Mouse (Mus musculus) liver, adult 2 months (tissue): ENCODE data around the gene Scamp1. TPM values are rescaled to one million over a fixed set of nuclear protein-coding genes. Genes with fewer than 3 reads are reported as not detected.

ENCODE experiments used
- DNase-seq: peaks from one replicate; pipeline ENCODE4 v3.0.0-alpha.2; 2011; ENCODE audit warnings: low read depth, low spot score; ENCODE audit errors: extremely low read depth
- H3K27ac ChIP-seq: fragments of 200-500 bp; replicated peaks from 2 replicates; pipeline ENCODE4 v1.5.1; 2012; ENCODE audit warnings: low read depth, mild to moderate bottlenecking, control low read depth, inconsistent platforms, low read length; ENCODE audit not compliant: insufficient read depth
- H3K27me3 ChIP-seq: fragments of 200-500 bp; 2 replicates; pipeline ENCODE4 v1.6.1; 2012; ENCODE audit warnings: mild to moderate bottlenecking, moderate library complexity, low read length, inconsistent platforms; ENCODE audit not compliant: control insufficient read depth, insufficient read depth
- H3K36me3 ChIP-seq: fragments of 200-500 bp; 2 replicates; pipeline ENCODE4 v1.6.1; 2012; ENCODE audit warnings: low read length, inconsistent platforms; ENCODE audit not compliant: control insufficient read depth, insufficient read depth
- H3K4me1 ChIP-seq: fragments of 200-500 bp; 2 replicates; pipeline ENCODE4 v1.6.1; 2011; ENCODE audit warnings: low read length; ENCODE audit not compliant: control insufficient read depth, insufficient read depth
- H3K4me3 ChIP-seq: fragments of 200-500 bp; 2 replicates; pipeline ENCODE4 v1.5.1; 2011; ENCODE audit warnings: low read depth, mild to moderate bottlenecking, control low read depth, low read length, moderate library complexity; ENCODE audit not compliant: insufficient read depth
- H3K79me2 ChIP-seq: fragments of 200-500 bp; 2 replicates; pipeline ENCODE4 v1.6.1; 2012; ENCODE audit warnings: inconsistent platforms, mild to moderate bottlenecking, low read length, moderate library complexity; ENCODE audit not compliant: control insufficient read depth, insufficient read depth
- H3K9ac ChIP-seq: fragments of 200-500 bp; 2 replicates; pipeline ENCODE4 v1.6.1; 2012; ENCODE audit warnings: low read depth, mild to moderate bottlenecking, control low read depth, inconsistent platforms, low read length
- CTCF ChIP-seq: fragments of 200-500 bp; IDR thresholded peaks from 2 replicates; pipeline ENCODE4 v1.5.1; 2011; ENCODE audit warnings: low read depth, low read length, control low read depth
- POLR2A ChIP-seq: fragments of 200-500 bp; IDR thresholded peaks from 2 replicates; pipeline ENCODE4 v1.6.1; 2011; ENCODE audit warnings: low read length, control low read depth; ENCODE audit not compliant: insufficient read depth; ENCODE audit errors: extremely low read depth
- WGBS: fragments of 180-500 bp; shearing (Covaris S2); methylation state at CpG from one replicate; pipeline ENCODE4 v1.1.7; 2018; 5-methylcytosine and 5-hydroxymethylcytosine counted together
- polyA plus RNA-seq: library from polyadenylated mRNA; depleted of rRNA; stranded (reverse); fragments of >200 nt; gene quantifications from 2 replicates; pipeline ENCODE4 v1.2.3, GENCODE M21; 2012
- total RNA-seq: library from RNA; depleted of rRNA; stranded (reverse); fragments of >200 nt; gene quantifications from 2 replicates; pipeline ENCODE4 v1.2.3, GENCODE M21; 2014

Scamp1 gene
- total and polyA plus RNA-seq, 2 experiments = 15.8 to 24.3 TPM

GRCm38 (mm10) chr13:94198616-94199015 is 87.0 kb downstream of the Scamp1 start:
- WGBS = 94% methylated on average over 6 of the region's 6 CpGs
- H3K27me3 ChIP-seq = no peaks in the 10 kb centered on the region
- H3K27ac ChIP-seq = no peak overlapping the region
- no peaks in the 10 kb centered on the region for H3K4me1 ChIP-seq
- H3K36me3 ChIP-seq = peaks cover 13% of the 10 kb centered on the region; the same call in 1 of the 2 replicates
- H3K79me2 ChIP-seq = no peaks in the 10 kb centered on the region
- no peak for TF ChIP-seq POLR2A
- no peak for TF ChIP-seq CTCF
- no peak for DNase-seq
- no peak overlapping the region for H3K9ac ChIP-seq
- H3K4me3 ChIP-seq = no peak overlapping the region

- H3K4me3 ChIP-seq = no peak overlapping the region
- H3K36me3 ChIP-seq = peaks cover 5% of the 10 kb centered on the region; the same call in 1 of the 2 replicates
- H3K9ac ChIP-seq = no peak overlapping the region
- DNase-seq = no peak
- no peak for TF ChIP-seq POLR2A
- TF ChIP-seq CTCF = no peak
- H3K4me1 ChIP-seq = no peaks in the 10 kb centered on the region
- WGBS = 85% methylated on average over 4 of the region's 4 CpGs
- no peaks in the 10 kb centered on the region for H3K79me2 ChIP-seq
- no peaks in the 10 kb centered on the region for H3K27me3 ChIP-seq
- no peak overlapping the region for H3K27ac ChIP-seq
Observed at GRCm38 (mm10) chr13:94193227-94193626, 92.4 kb downstream of the Scamp1 start.

- TF ChIP-seq CTCF (no peak), POLR2A (no peak)
- 96% methylated on average over 1 of the region's 1 CpGs for WGBS
- DNase-seq = no peak
Observed at GRCm38 (mm10) chr13:94190386-94190785, 95.3 kb downstream of the Scamp1 start.

GRCm38 (mm10) chr13:94188200-94189086 is 97.2 kb downstream of the Scamp1 start:
- no peaks in the 10 kb centered on the region for H3K79me2 ChIP-seq
- TF ChIP-seq POLR2A (no peak), CTCF (no peak)
- DNase-seq = no peak
- H3K27me3 ChIP-seq = no peaks in the 10 kb centered on the region
- H3K4me1 ChIP-seq = no peaks in the 10 kb centered on the region
- H3K27ac ChIP-seq = no peak overlapping the region
- no peaks in the 10 kb centered on the region for H3K36me3 ChIP-seq
- WGBS = 79% methylated on average over 10 of the region's 10 CpGs
- H3K4me3 ChIP-seq = no peak overlapping the region
- H3K9ac ChIP-seq = no peak overlapping the region

More at GRCm38 (mm10) chr13:94190386-94190785, 95.3 kb downstream of the Scamp1 start:
- Histone ChIP-seq H3K36me3 (no peaks in the 10 kb centered on the region), H3K27me3 (no peaks in the 10 kb centered on the region), H3K4me3 (no peak overlapping the region), H3K79me2 (no peaks in the 10 kb centered on the region), H3K9ac (no peak overlapping the region), H3K27ac (no peak overlapping the region), H3K4me1 (no peaks in the 10 kb centered on the region)

GRCm38 (mm10) chr13:94185631-94186030 is 100.0 kb downstream of the Scamp1 start:
- Histone ChIP-seq H3K4me3 (no peak overlapping the region), H3K27me3 (no peaks in the 10 kb centered on the region), H3K9ac (no peak overlapping the region), H3K79me2 (no peaks in the 10 kb centered on the region), H3K36me3 (no peaks in the 10 kb centered on the region), H3K27ac (no peak overlapping the region), H3K4me1 (peaks cover 5% of the 10 kb centered on the region; the same call in 1 of the 2 replicates)
- TF ChIP-seq POLR2A (no peak), CTCF (no peak)
- DNase-seq = no peak
- 83% methylated on average over 5 of the region's 6 CpGs for WGBS
